Mouse (Mus musculus): ENCODE measurements around the gene Dstyk. TPM values are rescaled to one million over a fixed set of nuclear protein-coding genes. Genes with fewer than 3 reads are reported as not detected.

Dstyk gene
- polyA plus RNA-seq, 1 experiment from 2014 or later: 11.4 TPM

GRCm38 (mm10) chr1:132385266-132385665 is 32.1 kb upstream of the Dstyk start:
- Histone ChIP-seq H3K36me3 (ENCODE audit: control insufficient read depth, insufficient read depth, low read length) (peaks cover 14% of the 10 kb centered on the region; the same call in 1 of the 2 replicates), H3K4me2 (ENCODE audit: low read length) (no peak overlapping the region), H3K27me3 (replicated peaks; ENCODE audit: control insufficient read depth, insufficient read depth, low read length) (no peaks in the 10 kb centered on the region), H3K4me3 (ENCODE audit: low read depth, low read length) (no peak overlapping the region), H3K9ac (ENCODE audit: low read length) (no peak overlapping the region), H3K4me1 (replicated peaks; ENCODE audit: control insufficient read depth, insufficient read depth, low read length) (peaks cover 35% of the 10 kb centered on the region), H3K27ac (ENCODE audit: low read depth) (no peak overlapping the region), H3K9me3 (ENCODE audit: control insufficient read depth, low read length) (no peaks in the 10 kb centered on the region)
- ATAC-seq (replicated peaks; ENCODE audit: low FRiP score, low TSS enrichment, low read depth) (no peak), DNase-seq (ENCODE audit: low spot score) (no peak)
- WGBS: 46% methylated on average over 14 of the region's 14 CpGs

DNA sequence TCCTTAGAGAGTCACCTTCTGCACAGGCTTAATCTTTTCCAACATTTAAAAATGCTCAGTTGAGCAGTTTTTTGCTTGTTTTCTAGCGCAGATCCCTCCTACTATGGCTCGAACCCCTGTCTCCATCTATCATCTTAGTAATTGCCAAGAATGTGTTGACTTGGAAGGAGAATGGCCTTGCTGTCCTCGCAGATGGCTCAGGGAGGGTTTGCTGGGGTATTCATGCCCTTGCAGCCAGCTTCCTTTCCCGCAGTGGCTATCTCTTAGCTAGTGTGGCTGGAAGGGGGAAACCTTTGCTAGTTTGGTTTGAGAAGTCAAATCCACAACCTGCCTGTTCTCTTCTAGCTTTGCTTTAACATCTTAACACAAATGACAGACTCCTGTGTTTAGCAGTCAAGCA is 31.6 kb upstream of the Dstyk start:
- H3K4me1 ChIP-seq (replicated peaks; ENCODE audit: control insufficient read depth, insufficient read depth, low read length): peaks cover 39% of the 10 kb centered on the region
- 0 out of 2 replicates have a peak, but pooled peaks cover 10% of the 10 kb centered on the region for H3K36me3 ChIP-seq (ENCODE audit: control insufficient read depth, insufficient read depth, low read length)
- ATAC-seq (replicated peaks; ENCODE audit: low FRiP score, low TSS enrichment, low read depth) (no peak), DNase-seq (ENCODE audit: low spot score) (no peak)
- 57% methylated on average over 4 of the region's 4 CpGs for WGBS
- no peak overlapping the region for H3K9ac ChIP-seq (ENCODE audit: low read length)
- H3K9me3 ChIP-seq (ENCODE audit: control insufficient read depth, low read length): no peaks in the 10 kb centered on the region
- H3K27me3 ChIP-seq (replicated peaks; ENCODE audit: control insufficient read depth, insufficient read depth, low read length): no peaks in the 10 kb centered on the region
- no peak overlapping the region for H3K4me2 ChIP-seq (ENCODE audit: low read length)
- H3K27ac ChIP-seq (ENCODE audit: low read depth): no peak overlapping the region
- H3K4me3 ChIP-seq (ENCODE audit: low read depth, low read length): no peak overlapping the region

DNA sequence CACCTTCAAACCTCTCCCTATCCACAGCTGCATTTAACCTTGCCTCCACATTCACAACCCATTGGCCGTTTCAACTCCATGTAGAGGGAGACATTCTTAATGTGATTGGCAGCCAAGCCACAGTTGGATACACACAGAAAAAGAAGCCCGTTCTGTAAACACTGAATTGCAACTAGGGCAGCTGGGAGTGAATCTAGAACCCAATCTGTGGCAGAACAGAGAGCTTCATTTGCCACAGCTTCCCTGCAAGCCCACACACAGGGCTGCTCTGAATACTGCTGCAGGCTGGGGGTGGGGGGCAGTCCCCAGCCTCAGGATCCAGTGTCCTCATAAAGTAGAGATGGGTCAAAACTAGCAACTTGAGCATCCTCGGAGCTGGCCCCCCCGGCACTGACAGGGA is 31.1 kb upstream of the Dstyk start:
- no peak for DNase-seq (ENCODE audit: low spot score)
- Histone ChIP-seq H3K27ac (ENCODE audit: low read depth) (no peak overlapping the region), H3K36me3 (ENCODE audit: control insufficient read depth, insufficient read depth, low read length) (0 out of 2 replicates have a peak, but pooled peaks cover 4% of the 10 kb centered on the region), H3K4me3 (ENCODE audit: low read depth, low read length) (no peak overlapping the region), H3K4me1 (replicated peaks; ENCODE audit: control insufficient read depth, insufficient read depth, low read length) (peaks cover 39% of the 10 kb centered on the region), H3K9ac (ENCODE audit: low read length) (no peak overlapping the region), H3K9me3 (ENCODE audit: control insufficient read depth, low read length) (no peaks in the 10 kb centered on the region), H3K27me3 (replicated peaks; ENCODE audit: control insufficient read depth, insufficient read depth, low read length) (no peaks in the 10 kb centered on the region), H3K4me2 (ENCODE audit: low read length) (no peak overlapping the region)
- 87% methylated on average over 4 of the region's 4 CpGs for WGBS
- ATAC-seq (replicated peaks; ENCODE audit: low FRiP score, low TSS enrichment, low read depth): no peak

DNA sequence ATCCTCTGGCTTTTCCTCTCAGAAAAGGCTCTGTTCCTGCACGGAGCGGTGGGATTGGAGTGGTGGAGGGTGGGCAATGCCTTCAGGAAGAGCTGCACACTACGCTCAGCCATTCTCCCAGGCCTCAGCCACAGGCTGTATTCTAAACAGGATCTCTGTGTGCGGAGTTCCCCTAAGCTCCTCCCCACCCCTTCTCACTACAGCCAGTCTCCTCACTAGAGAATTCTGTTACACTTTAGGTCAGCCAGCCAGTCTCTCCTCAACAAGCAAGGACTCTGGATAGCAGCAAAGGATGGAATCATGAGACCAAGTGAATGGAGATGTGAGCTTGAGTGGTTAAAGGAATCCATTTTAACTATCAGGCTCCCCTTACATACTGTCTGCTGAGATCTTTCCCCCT is 29.4 kb upstream of the Dstyk start:
- Histone ChIP-seq H3K9ac (ENCODE audit: low read length) (no peak overlapping the region), H3K4me2 (ENCODE audit: low read length) (peak overlapping the region; percentile 87), H3K27ac (ENCODE audit: low read depth) (peak overlapping the region; percentile 39; the same call in 1 of the 2 replicates), H3K27me3 (replicated peaks; ENCODE audit: control insufficient read depth, insufficient read depth, low read length) (no peaks in the 10 kb centered on the region), H3K9me3 (ENCODE audit: control insufficient read depth, low read length) (no peaks in the 10 kb centered on the region), H3K36me3 (ENCODE audit: control insufficient read depth, insufficient read depth, low read length) (no peaks in the 10 kb centered on the region), H3K4me1 (replicated peaks; ENCODE audit: control insufficient read depth, insufficient read depth, low read length) (peaks cover 39% of the 10 kb centered on the region), H3K4me3 (ENCODE audit: low read depth, low read length) (no peak overlapping the region)
- WGBS: 15% methylated on average over 4 of the region's 4 CpGs
- ATAC-seq (replicated peaks; ENCODE audit: low FRiP score, low TSS enrichment, low read depth): no peak
- DNase-seq (ENCODE audit: low spot score): no peak

DNA sequence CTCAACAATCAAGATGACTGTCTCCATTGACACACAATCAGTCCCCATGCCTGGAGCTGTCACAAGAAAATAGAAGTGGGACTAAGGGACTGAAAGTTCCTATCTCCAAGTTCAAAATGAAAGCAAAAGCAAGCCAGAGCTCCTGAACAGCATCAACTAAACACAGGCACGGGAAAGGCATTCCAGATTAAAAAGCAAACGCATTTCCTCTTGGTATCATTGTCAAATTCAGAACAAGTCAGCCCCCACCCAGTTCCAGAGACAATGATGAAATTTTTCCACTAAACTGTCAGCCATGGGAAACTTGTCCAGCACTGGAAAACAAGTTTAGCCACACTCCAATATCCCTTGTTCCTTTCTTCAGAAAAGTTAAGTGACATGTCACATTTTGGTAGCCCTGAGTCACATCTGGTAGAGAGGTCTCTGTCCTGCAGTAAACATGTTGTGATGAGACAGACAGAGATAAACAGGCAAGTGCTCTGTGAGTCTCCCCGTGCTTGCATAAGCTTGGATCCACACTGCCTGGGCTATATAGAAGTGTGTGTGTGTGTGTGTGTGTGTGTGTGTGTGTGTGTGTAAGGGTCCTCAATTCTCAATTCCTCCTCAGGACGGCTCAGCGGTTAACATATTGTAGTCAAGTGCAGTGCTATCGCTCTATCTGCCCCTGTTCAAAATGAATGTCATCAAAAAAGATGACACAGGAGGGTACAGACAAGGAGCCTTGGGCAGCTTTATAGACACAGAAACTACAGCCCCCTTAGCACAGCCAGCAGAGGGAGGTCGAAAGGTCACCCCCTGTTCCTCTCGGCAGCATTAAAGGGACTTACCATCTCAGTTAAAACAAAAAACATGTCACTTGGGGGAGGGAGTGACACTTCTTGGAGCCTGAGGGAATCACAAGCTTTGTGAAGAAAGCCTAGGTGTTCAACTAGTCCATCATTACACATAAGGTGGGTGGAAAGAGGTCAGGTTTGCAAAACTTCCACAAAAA is 28.2 kb upstream of the Dstyk start:
- Histone ChIP-seq H3K4me3 (ENCODE audit: low read depth, low read length) (peak overlapping the region; percentile 72; the same call in 1 of the 2 replicates), H3K9me3 (ENCODE audit: control insufficient read depth, low read length) (no peaks in the 10 kb centered on the region), H3K4me1 (replicated peaks; ENCODE audit: control insufficient read depth, insufficient read depth, low read length) (peaks cover 39% of the 10 kb centered on the region), H3K27ac (ENCODE audit: low read depth) (no peak overlapping the region), H3K27me3 (replicated peaks; ENCODE audit: control insufficient read depth, insufficient read depth, low read length) (no peaks in the 10 kb centered on the region), H3K9ac (ENCODE audit: low read length) (no peak overlapping the region), H3K4me2 (ENCODE audit: low read length) (peak overlapping the region; percentile 87), H3K36me3 (ENCODE audit: control insufficient read depth, insufficient read depth, low read length) (no peaks in the 10 kb centered on the region)
- DNase-seq (ENCODE audit: low spot score): no peak
- 38% methylated on average over 8 of the region's 8 CpGs for WGBS
- ATAC-seq (replicated peaks; ENCODE audit: low FRiP score, low TSS enrichment, low read depth): no peak

- peak overlapping the region; percentile 81 for H3K9ac ChIP-seq (ENCODE audit: low read length)
These were observed 27.3 kb upstream of the Dstyk start for GRCm38 (mm10) chr1:132389886-132390585.

GRCm38 (mm10) chr1:132390691-132391579 is 26.4 kb upstream of the Dstyk start, which contains the start of gene Tmcc2:
TSS of gene Tmcc2 (minus strand) at chr1:132391281.
- H3K9me3 ChIP-seq (ENCODE audit: control insufficient read depth, low read length): no peaks in the 10 kb centered on the region
- under 1% methylated on average over 42 of the region's 50 CpGs for WGBS
- H3K27ac ChIP-seq (ENCODE audit: low read depth): peak within 1 kb of the TSS; percentile 54
- ATAC-seq (replicated peaks; ENCODE audit: low FRiP score, low TSS enrichment, low read depth): peak; percentile 17; the same call in 1 of the 2 replicates
- peak within 1 kb of the TSS; percentile 87 for H3K4me2 ChIP-seq (ENCODE audit: low read length)
- peak within 1 kb of the TSS; percentile 81 for H3K9ac ChIP-seq (ENCODE audit: low read length)
- no peaks in the 10 kb centered on the region for H3K27me3 ChIP-seq (replicated peaks; ENCODE audit: control insufficient read depth, insufficient read depth, low read length)
- H3K4me1 ChIP-seq (replicated peaks; ENCODE audit: control insufficient read depth, insufficient read depth, low read length): peaks cover 27% of the 10 kb centered on the region
- no peaks in the 10 kb centered on the region for H3K36me3 ChIP-seq (ENCODE audit: control insufficient read depth, insufficient read depth, low read length)
- peak within 1 kb of the TSS; percentile 72 for H3K4me3 ChIP-seq (ENCODE audit: low read depth, low read length)
- DNase-seq (ENCODE audit: low spot score): peak; percentile 76

More at GRCm38 (mm10) chr1:132389886-132390585, 27.3 kb upstream of the Dstyk start:
- peak overlapping the region; percentile 87 for H3K4me2 ChIP-seq (ENCODE audit: low read length)
- H3K4me3 ChIP-seq (ENCODE audit: low read depth, low read length): peak overlapping the region; percentile 72
- H3K27ac ChIP-seq (ENCODE audit: low read depth): no peak overlapping the region
- no peaks in the 10 kb centered on the region for H3K36me3 ChIP-seq (ENCODE audit: control insufficient read depth, insufficient read depth, low read length)
- H3K27me3 ChIP-seq (replicated peaks; ENCODE audit: control insufficient read depth, insufficient read depth, low read length): no peaks in the 10 kb centered on the region
- 16% methylated on average over 15 of the region's 15 CpGs for WGBS
- no peaks in the 10 kb centered on the region for H3K9me3 ChIP-seq (ENCODE audit: control insufficient read depth, low read length)
- DNase-seq (ENCODE audit: low spot score): no peak
- ATAC-seq (replicated peaks; ENCODE audit: low FRiP score, low TSS enrichment, low read depth): no peak
- peaks cover 35% of the 10 kb centered on the region for H3K4me1 ChIP-seq (replicated peaks; ENCODE audit: control insufficient read depth, insufficient read depth, low read length)

GRCm38 (mm10) chr1:132391580-132392022 is 25.8 kb upstream of the Dstyk start:
- Histone ChIP-seq H3K4me1 (replicated peaks; ENCODE audit: control insufficient read depth, insufficient read depth, low read length) (peaks cover 25% of the 10 kb centered on the region), H3K9me3 (ENCODE audit: control insufficient read depth, low read length) (no peaks in the 10 kb centered on the region), H3K36me3 (ENCODE audit: control insufficient read depth, insufficient read depth, low read length) (no peaks in the 10 kb centered on the region), H3K9ac (ENCODE audit: low read length) (peak overlapping the region; percentile 81), H3K27ac (ENCODE audit: low read depth) (peak overlapping the region; percentile 54), H3K4me3 (ENCODE audit: low read depth, low read length) (peak overlapping the region; percentile 72), H3K27me3 (replicated peaks; ENCODE audit: control insufficient read depth, insufficient read depth, low read length) (no peaks in the 10 kb centered on the region), H3K4me2 (ENCODE audit: low read length) (peak overlapping the region; percentile 87)
- ATAC-seq (replicated peaks; ENCODE audit: low FRiP score, low TSS enrichment, low read depth) (peak; percentile 93), DNase-seq (ENCODE audit: low spot score) (peak; percentile 77)
- under 1% methylated on average over 29 of the region's 54 CpGs for WGBS
